Mouse (Mus musculus) neural tube, embryonic 15.5 days (tissue): ENCODE data around the gene Ubap2l. TPM values are rescaled to one million over a fixed set of nuclear protein-coding genes. Genes with fewer than 3 reads are reported as not detected.
A peak's percentile ranks its signal among the peaks of the same experiment; 100 is the strongest.

Experiments used
- ATAC-seq: fragments of 200-750 bp; cut with Nextera tagmentation; 2 replicates; pipeline ENCODE4 v1.8.0; 2017; ENCODE audit warnings: mild to moderate bottlenecking, moderate TSS enrichment, moderate library complexity; ENCODE audit not compliant: low FRiP score
- H3K27ac ChIP-seq: fragments of 300-500 bp; sonication (generic); replicated peaks from 2 replicates; pipeline ENCODE4 v1.5.1; 2015; ENCODE audit warnings: mild to moderate bottlenecking, inconsistent platforms
- H3K27me3 ChIP-seq: fragments of 300-500 bp; sonication (generic); replicated peaks from 2 replicates; pipeline ENCODE4 v1.6.1; 2015; ENCODE audit warnings: inconsistent platforms
- H3K36me3 ChIP-seq: fragments of 300-500 bp; sonication (generic); 2 replicates; pipeline ENCODE4 v1.6.1; 2015; ENCODE audit warnings: inconsistent platforms
- H3K4me1 ChIP-seq: fragments of 300-500 bp; sonication (generic); 2 replicates; pipeline ENCODE4 v1.6.1; 2015; ENCODE audit warnings: inconsistent platforms
- H3K4me2 ChIP-seq: fragments of 300-500 bp; sonication (generic); 2 replicates; pipeline ENCODE4 v1.6.1; 2015; ENCODE audit warnings: inconsistent platforms, mild to moderate bottlenecking, moderate library complexity
- H3K4me3 ChIP-seq: fragments of 300-500 bp; sonication (generic); replicated peaks from 2 replicates; pipeline ENCODE4 v1.5.1; 2015; ENCODE audit warnings: mild to moderate bottlenecking, inconsistent platforms
- H3K9ac ChIP-seq: fragments of 300-500 bp; sonication (generic); replicated peaks from 2 replicates; pipeline ENCODE4 v1.6.1; 2015; ENCODE audit warnings: mild to moderate bottlenecking, inconsistent platforms
- H3K9me3 ChIP-seq: fragments of 300-500 bp; sonication (generic); replicated peaks from 2 replicates; pipeline ENCODE4 v1.6.1; 2016; ENCODE audit warnings: inconsistent platforms
- WGBS: fragments of 180-500 bp; shearing (Covaris S2); methylation state at CpG from one replicate; pipeline ENCODE4 v1.1.7; 2015; ENCODE audit warnings: mixed read lengths; 5-methylcytosine and 5-hydroxymethylcytosine counted together
- polyA plus RNA-seq: library from polyadenylated mRNA; unstranded; fragments of >200 nt; fragmentation: Nextera tagmentation; extraction: Ambion mirVana; gene quantifications from 2 replicates; pipeline ENCODE4 v1.2.1, GENCODE M21; 2015

Gene Ubap2l
- polyA plus RNA-seq, 1 experiment from 2014 or later = 122 TPM

GRCm38 (mm10) chr3:89963926-89964739 is 88.3 kb downstream of the Ubap2l start:
- Histone ChIP-seq H3K27ac (peak overlapping the region; percentile 94), H3K9ac (peak overlapping the region; percentile 93), H3K36me3 (no peaks in the 10 kb centered on the region), H3K4me2 (peak overlapping the region; percentile 97), H3K9me3 (no peaks in the 10 kb centered on the region), H3K4me1 (peaks cover 56% of the 10 kb centered on the region), H3K4me3 (peak overlapping the region; percentile 88), H3K27me3 (no peaks in the 10 kb centered on the region)
- no peak for ATAC-seq
- 34% methylated on average over 22 of the region's 22 CpGs for WGBS

GRCm38 (mm10) chr3:89963221-89963763 is 89.1 kb downstream of the Ubap2l start, which contains the start of gene Atp8b2:
Gene Atp8b2, minus strand, starts transcription at chr3:89963508.
- H3K4me1 ChIP-seq = peaks cover 65% of the 10 kb centered on the region
- H3K27ac ChIP-seq = peak within 1 kb of the TSS; percentile 94
- peak within 1 kb of the TSS; percentile 97 for H3K4me2 ChIP-seq
- no peaks in the 10 kb centered on the region for H3K27me3 ChIP-seq
- under 1% methylated on average over 28 of the region's 35 CpGs for WGBS
- H3K9me3 ChIP-seq = no peaks in the 10 kb centered on the region
- peak within 1 kb of the TSS; percentile 88 for H3K4me3 ChIP-seq
- ATAC-seq = peak; percentile 70
- H3K36me3 ChIP-seq = peaks cover 3% of the 10 kb centered on the region; the same call in 1 of the 2 replicates
- H3K9ac ChIP-seq = peak within 1 kb of the TSS; percentile 93

- peaks cover 66% of the 10 kb centered on the region for H3K4me1 ChIP-seq
- peak overlapping the region; percentile 94 for H3K27ac ChIP-seq
- peak overlapping the region; percentile 88 for H3K4me3 ChIP-seq
- H3K36me3 ChIP-seq = peaks cover 8% of the 10 kb centered on the region
- peak overlapping the region; percentile 97 for H3K4me2 ChIP-seq
- H3K9ac ChIP-seq = peak overlapping the region; percentile 93
- H3K9me3 ChIP-seq = no peaks in the 10 kb centered on the region
- ATAC-seq = peak; percentile 12; the same call in 1 of the 2 replicates
- WGBS = under 1% methylated on average over 30 of the region's 30 CpGs
- no peaks in the 10 kb centered on the region for H3K27me3 ChIP-seq
Observed at GRCm38 (mm10) chr3:89962751-89963220, 89.6 kb downstream of the Ubap2l start.

- no peaks in the 10 kb centered on the region for H3K9me3 ChIP-seq
- H3K4me3 ChIP-seq = peak overlapping the region; percentile 88
- H3K27ac ChIP-seq = peak overlapping the region; percentile 94
- H3K27me3 ChIP-seq = no peaks in the 10 kb centered on the region
- H3K4me1 ChIP-seq = peaks cover 66% of the 10 kb centered on the region
- H3K4me2 ChIP-seq = peak overlapping the region; percentile 97
- no peak for ATAC-seq
- H3K9ac ChIP-seq = peak overlapping the region; percentile 93
- H3K36me3 ChIP-seq = peaks cover 14% of the 10 kb centered on the region
- WGBS = 7% methylated on average over 14 of the region's 14 CpGs
Observed at GRCm38 (mm10) chr3:89962059-89962750, 90.2 kb downstream of the Ubap2l start.

DNA sequence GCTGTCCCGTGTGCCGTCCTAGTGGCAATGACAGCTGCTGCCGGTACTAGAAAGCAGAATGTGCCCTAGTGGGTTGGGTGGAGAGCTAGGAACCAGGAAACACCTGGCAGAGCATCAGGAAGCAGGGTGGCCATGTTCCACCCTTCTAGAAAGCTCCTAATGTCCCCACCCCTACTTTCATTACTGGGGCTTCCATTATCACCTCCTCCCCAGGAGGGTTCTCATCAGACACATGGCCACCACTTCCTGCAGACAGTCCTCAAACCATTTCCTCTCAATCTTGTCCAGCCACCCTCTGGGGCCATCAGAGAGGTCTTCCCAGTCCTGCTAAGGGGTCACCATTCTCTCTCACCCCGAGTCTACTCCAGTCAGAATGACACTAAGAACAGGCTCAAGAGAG is 91.0 kb downstream of the Ubap2l start:
- Histone ChIP-seq H3K36me3 (peaks cover 22% of the 10 kb centered on the region), H3K4me1 (peaks cover 66% of the 10 kb centered on the region), H3K27ac (no peak overlapping the region; the same call in 1 of the 2 replicates), H3K9me3 (no peaks in the 10 kb centered on the region), H3K9ac (peak overlapping the region; percentile 93; the same call in 1 of the 2 replicates), H3K4me2 (peak overlapping the region; percentile 97), H3K27me3 (no peaks in the 10 kb centered on the region), H3K4me3 (peak overlapping the region; percentile 88)
- no peak for ATAC-seq
- 60% methylated on average over 4 of the region's 4 CpGs for WGBS

DNA sequence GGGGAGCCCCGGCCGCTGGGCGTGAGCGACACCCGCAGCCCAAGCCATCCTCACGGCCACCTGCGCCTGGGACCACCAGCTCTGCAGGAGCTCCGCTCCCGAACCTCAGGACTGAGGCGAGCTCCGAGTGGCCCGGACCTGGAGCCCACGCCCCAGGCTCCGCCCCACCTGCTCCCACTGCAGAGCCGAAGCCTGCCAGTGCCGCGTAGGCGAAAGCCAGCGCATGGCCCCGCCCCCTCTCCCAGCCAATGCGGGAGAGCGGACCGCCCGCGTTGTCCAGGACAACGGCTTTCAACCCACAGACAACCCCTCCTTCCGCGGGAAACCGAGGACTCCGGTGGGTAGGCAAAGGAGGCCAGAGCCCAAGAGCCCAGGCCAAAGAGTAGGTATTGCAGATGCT is 92.0 kb downstream of the Ubap2l start:
- Histone ChIP-seq H3K4me1 (peaks cover 65% of the 10 kb centered on the region), H3K4me2 (peak overlapping the region; percentile 97), H3K27ac (peak overlapping the region; percentile 81), H3K9ac (peak overlapping the region; percentile 93), H3K27me3 (no peaks in the 10 kb centered on the region), H3K4me3 (peak overlapping the region; percentile 88), H3K36me3 (peaks cover 32% of the 10 kb centered on the region), H3K9me3 (no peaks in the 10 kb centered on the region)
- ATAC-seq = peak; percentile 91
- 0% methylated on average over 30 of the region's 30 CpGs for WGBS

GRCm38 (mm10) chr3:89959435-89959834 is 93.0 kb downstream of the Ubap2l start:
- Histone ChIP-seq H3K4me3 (peak overlapping the region; percentile 88), H3K27ac (0 out of 2 replicates have a peak overlapping the region, but pooled peaks have one; percentile 6), H3K4me1 (peaks cover 54% of the 10 kb centered on the region), H3K9me3 (no peaks in the 10 kb centered on the region), H3K4me2 (peak overlapping the region; percentile 97), H3K27me3 (no peaks in the 10 kb centered on the region), H3K36me3 (peaks cover 38% of the 10 kb centered on the region), H3K9ac (peak overlapping the region; percentile 93; the same call in 1 of the 2 replicates)
- 71% methylated on average over 4 of the region's 4 CpGs for WGBS
- ATAC-seq = peak; percentile 43

DNA sequence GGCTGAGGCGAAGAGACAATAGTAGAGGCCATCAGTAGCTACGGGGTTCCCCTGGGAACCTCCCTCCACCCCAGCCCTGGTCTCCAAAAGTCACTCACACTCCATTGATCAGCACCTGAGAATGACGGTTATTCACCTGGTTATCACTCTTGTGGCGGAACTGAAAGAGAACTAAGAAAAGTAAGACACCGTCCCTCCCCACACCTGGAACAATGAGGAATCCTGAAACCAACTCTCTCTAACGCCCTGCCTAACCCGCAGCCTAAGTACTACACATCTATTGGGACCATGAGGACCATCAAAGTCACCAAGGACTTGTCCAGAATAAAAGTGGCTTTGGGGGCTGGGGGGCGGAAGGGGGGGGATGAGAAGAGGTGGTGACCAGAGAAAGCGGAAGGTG is 94.5 kb downstream of the Ubap2l start:
- ATAC-seq = no peak
- no peak overlapping the region for H3K27ac ChIP-seq
- 94% methylated on average over 9 of the region's 9 CpGs for WGBS
- H3K9ac ChIP-seq = no peak overlapping the region
- no peak overlapping the region for H3K4me2 ChIP-seq
- H3K27me3 ChIP-seq = no peaks in the 10 kb centered on the region
- peaks cover 52% of the 10 kb centered on the region for H3K36me3 ChIP-seq
- H3K4me1 ChIP-seq = peaks cover 46% of the 10 kb centered on the region
- no peak overlapping the region for H3K4me3 ChIP-seq
- H3K9me3 ChIP-seq = no peaks in the 10 kb centered on the region

GRCm38 (mm10) chr3:89956177-89956971 is 96.1 kb downstream of the Ubap2l start:
- H3K27ac ChIP-seq = no peak overlapping the region
- ATAC-seq = no peak
- no peak overlapping the region for H3K4me3 ChIP-seq
- WGBS = 96% methylated on average over 7 of the region's 7 CpGs
- H3K4me1 ChIP-seq = peaks cover 32% of the 10 kb centered on the region
- peaks cover 67% of the 10 kb centered on the region for H3K36me3 ChIP-seq
- no peak overlapping the region for H3K4me2 ChIP-seq
- no peaks in the 10 kb centered on the region for H3K27me3 ChIP-seq
- H3K9ac ChIP-seq = no peak overlapping the region
- H3K9me3 ChIP-seq = no peaks in the 10 kb centered on the region

DNA sequence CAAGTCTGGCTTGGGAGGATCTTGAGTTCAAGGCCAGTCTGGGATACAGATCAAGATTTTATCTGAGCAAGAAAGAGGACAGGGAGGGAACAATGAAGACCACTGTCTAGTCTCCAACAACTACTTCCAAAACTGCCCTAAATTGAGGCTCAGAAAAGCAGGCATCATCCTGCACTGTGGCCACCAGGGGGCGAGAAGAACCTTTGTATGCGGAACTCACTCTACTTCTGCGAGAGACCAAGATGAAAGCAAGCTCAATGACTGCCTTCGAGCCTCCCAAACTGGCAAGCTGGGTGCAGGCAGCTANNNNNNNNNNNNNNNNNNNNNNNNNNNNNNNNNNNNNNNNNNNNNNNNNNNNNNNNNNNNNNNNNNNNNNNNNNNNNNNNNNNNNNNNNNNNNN is 99.0 kb downstream of the Ubap2l start:
- peak; percentile 36; the same call in 1 of the 2 replicates for ATAC-seq
- H3K4me3 ChIP-seq = no peak overlapping the region
- peaks cover 94% of the 10 kb centered on the region for H3K36me3 ChIP-seq
- H3K4me2 ChIP-seq = no peak overlapping the region
- H3K4me1 ChIP-seq = peaks cover 3% of the 10 kb centered on the region; the same call in 1 of the 2 replicates
- no peak overlapping the region for H3K27ac ChIP-seq
- H3K9me3 ChIP-seq = no peaks in the 10 kb centered on the region
- no peaks in the 10 kb centered on the region for H3K27me3 ChIP-seq
- no peak overlapping the region for H3K9ac ChIP-seq
- 3% methylated on average over 4 of the region's 4 CpGs for WGBS
